Mouse (Mus musculus): ENCODE measurements around the gene Mas1.

The Mas1 gene

GRCm38 (mm10) chr17:12872275-12873028 lies 4.5 kb upstream of the Mas1 start:
- DNase-seq (ENCODE audit: low read depth, low spot score) = no peak

- no peak for DNase-seq (ENCODE audit: low read depth, low spot score)
These were observed 697 bp upstream of the Mas1 start for GRCm38 (mm10) chr17:12868640-12869039.

- no peak for DNase-seq (ENCODE audit: low read depth, low spot score)
These were observed 1.1 kb downstream of the Mas1 start for GRCm38 (mm10) chr17:12866853-12867252.

- no peak for DNase-seq (ENCODE audit: low read depth, low spot score)
These were observed 2.5 kb downstream of the Mas1 start for GRCm38 (mm10) chr17:12865407-12865806.

GRCm38 (mm10) chr17:12864111-12864510 lies 3.8 kb downstream of the Mas1 start:
- no peak for DNase-seq (ENCODE audit: low read depth, low spot score)

- no peak for DNase-seq (ENCODE audit: low read depth, low spot score)
These were observed 8.9 kb downstream of the Mas1 start for GRCm38 (mm10) chr17:12859006-12859520.

- no peak for DNase-seq (ENCODE audit: low read depth, low spot score)
These were observed 9.9 kb downstream of the Mas1 start for GRCm38 (mm10) chr17:12858072-12858471.

GRCm38 (mm10) chr17:12857395-12857794 lies 10.5 kb downstream of the Mas1 start:
- DNase-seq (ENCODE audit: low read depth, low spot score) = no peak

- no peak for DNase-seq (ENCODE audit: low read depth, low spot score)
These were observed 13.6 kb downstream of the Mas1 start for GRCm38 (mm10) chr17:12854386-12854785.

- no peak for DNase-seq (ENCODE audit: low read depth, low spot score)
These were observed 14.1 kb downstream of the Mas1 start for GRCm38 (mm10) chr17:12853821-12854220.

- DNase-seq (ENCODE audit: low read depth, low spot score) = no peak
These were observed 16.3 kb downstream of the Mas1 start for GRCm38 (mm10) chr17:12851689-12852088.

- DNase-seq (ENCODE audit: low read depth, low spot score) = no peak
These were observed 18.1 kb downstream of the Mas1 start for GRCm38 (mm10) chr17:12849778-12850382.

GRCm38 (mm10) chr17:12847736-12848135 lies 20.2 kb downstream of the Mas1 start:
- DNase-seq (ENCODE audit: low read depth, low spot score) = no peak

GRCm38 (mm10) chr17:12846474-12846873 lies 21.5 kb downstream of the Mas1 start:
- no peak for DNase-seq (ENCODE audit: low read depth, low spot score)

GRCm38 (mm10) chr17:12845862-12846261 lies 22.1 kb downstream of the Mas1 start:
- DNase-seq (ENCODE audit: low read depth, low spot score) = no peak

- DNase-seq (ENCODE audit: low read depth, low spot score) = no peak
These were observed 23.4 kb downstream of the Mas1 start for GRCm38 (mm10) chr17:12844540-12844939.

GRCm38 (mm10) chr17:12843826-12844225 lies 24.1 kb downstream of the Mas1 start:
- no peak for DNase-seq (ENCODE audit: low read depth, low spot score)

GRCm38 (mm10) chr17:12839475-12840267 lies 28.3 kb downstream of the Mas1 start:
- DNase-seq (ENCODE audit: low read depth, low spot score) = no peak

- no peak for DNase-seq (ENCODE audit: low read depth, low spot score)
These were observed 32.2 kb downstream of the Mas1 start for GRCm38 (mm10) chr17:12835738-12836137.

GRCm38 (mm10) chr17:12834826-12835225 lies 33.1 kb downstream of the Mas1 start:
- DNase-seq (ENCODE audit: low read depth, low spot score) = no peak

- DNase-seq (ENCODE audit: low read depth, low spot score) = no peak
These were observed 33.6 kb downstream of the Mas1 start for GRCm38 (mm10) chr17:12834317-12834716.

- DNase-seq (ENCODE audit: low read depth, low spot score) = no peak
These were observed 35.3 kb downstream of the Mas1 start for GRCm38 (mm10) chr17:12832657-12833056.
